ENCODE assay signal across 8 mouse cellular contexts in genomic region chr9:55149499-55150278, GRCm38 (mm10). TPM values are rescaled to one million over a fixed set of nuclear protein-coding genes. Genes with fewer than 3 reads are reported as not detected.
A peak's percentile ranks its signal among the peaks of the same experiment; 100 is the strongest.
DNase-seq lines count a peak whose midpoint lies in the region; ATAC-seq and TF ChIP-seq lines count a peak whose summit lies in the region.

No protein-coding gene starts in this region.

- H3K36me3 ChIP-seq in C2C12 (ENCODE audit: control insufficient read depth, insufficient read depth) = peaks cover 4% of the 10 kb centered on the region
- no peaks in the 10 kb centered on the region for H3K36me3 ChIP-seq in embryonic facial prominence, embryonic 14.5 days (ENCODE audit: control insufficient read depth, insufficient read depth, low read length)
- H3K36me3 ChIP-seq in heart, embryonic 12.5 days = no peaks in the 10 kb centered on the region; the same call in 1 of the 2 replicates
- no peaks in the 10 kb centered on the region for H3K36me3 ChIP-seq in kidney, embryonic 15.5 days
- H3K36me3 ChIP-seq in liver, embryonic 14.5 days (replicated peaks; ENCODE audit: control insufficient read depth, insufficient read depth, low read depth) = no peaks in the 10 kb centered on the region
- no peaks in the 10 kb centered on the region for H3K36me3 ChIP-seq in splenic B cell, adult 2 months (ENCODE audit: control insufficient read depth, insufficient read depth, low read length, poor library complexity, severe bottlenecking)

- peaks cover 38% of the 10 kb centered on the region for H3K79me3 ChIP-seq in C2C12 (ENCODE audit: low read depth)

- peak; percentile 76 for DNase-seq in adrenal gland, postnatal 10 days
- DNase-seq in embryonic facial prominence, embryonic 14.5 days (ENCODE audit: low spot score) = peak; percentile 51
- DNase-seq in liver, embryonic 14.5 days (ENCODE audit: low read depth in 3 of 3, low spot score in 3 of 3) = peak in 2 of 3 experiments; percentile 29 to 31
- peak; percentile 56 for DNase-seq in naive thymus-derived CD4-positive, alpha-beta T cell, adult 2 months (ENCODE audit: low read depth)
- DNase-seq in splenic B cell, adult 2 months (ENCODE audit: low read depth, low spot score) = peak; percentile 61

- H3K4me3 ChIP-seq in C2C12 (ENCODE audit: insufficient read depth, poor library complexity, severe bottlenecking) = peak overlapping the region; percentile 80
- H3K4me3 ChIP-seq in embryonic facial prominence, embryonic 14.5 days (ENCODE audit: low read depth, low read length) = peak overlapping the region; percentile 80
- peak overlapping the region; percentile 86 for H3K4me3 ChIP-seq in heart, embryonic 12.5 days
- peak overlapping the region; percentile 93 for H3K4me3 ChIP-seq in kidney, embryonic 15.5 days (replicated peaks)
- peak overlapping the region; percentile 84 to 98 for H3K4me3 ChIP-seq in liver, embryonic 14.5 days (ENCODE audit: insufficient read depth in 1 of 2, low read depth in 2 of 2, low read length in 2 of 2)

- peaks cover 14% of the 10 kb centered on the region for H3K4me1 ChIP-seq in embryonic facial prominence, embryonic 14.5 days (ENCODE audit: control insufficient read depth, insufficient read depth, low read length)
- peaks cover 23% of the 10 kb centered on the region for H3K4me1 ChIP-seq in heart, embryonic 12.5 days (replicated peaks)
- H3K4me1 ChIP-seq in kidney, embryonic 15.5 days = peaks cover 26% of the 10 kb centered on the region
- H3K4me1 ChIP-seq in liver, embryonic 14.5 days (replicated peaks; ENCODE audit: control insufficient read depth in 2 of 2, insufficient read depth in 2 of 2, low read length in 1 of 2) = peaks cover 11 to 16% of the 10 kb centered on the region in 2 experiments

- H3ac ChIP-seq in C2C12 (ENCODE audit: control insufficient read depth, insufficient read length, low read depth) = peak overlapping the region; percentile 80

- H3K27me3 ChIP-seq in C2C12 (ENCODE audit: control insufficient read depth, insufficient read depth, insufficient read length) = no peaks in the 10 kb centered on the region
- H3K27me3 ChIP-seq in embryonic facial prominence, embryonic 14.5 days (replicated peaks; ENCODE audit: control insufficient read depth, insufficient read depth, low read length) = no peaks in the 10 kb centered on the region
- H3K27me3 ChIP-seq in heart, embryonic 12.5 days (replicated peaks) = no peaks in the 10 kb centered on the region
- peaks cover 4% of the 10 kb centered on the region; the same call in 1 of the 2 replicates for H3K27me3 ChIP-seq in kidney, embryonic 15.5 days
- H3K27me3 ChIP-seq in liver, embryonic 14.5 days (ENCODE audit: control insufficient read depth, insufficient read depth, low read length) = no peaks in the 10 kb centered on the region
- H3K27me3 ChIP-seq in splenic B cell, adult 2 months (ENCODE audit: control insufficient read depth, insufficient read depth, low read length, poor library complexity, severe bottlenecking) = no peaks in the 10 kb centered on the region

- no peak for TF ChIP-seq CTCF in C2C12 (IDR thresholded peaks at IDR 0.05; ENCODE audit: control insufficient read depth, insufficient read depth, insufficient read length)
- TF ChIP-seq CTCF in liver, embryonic 14.5 days (IDR thresholded peaks at IDR 0.05; ENCODE audit: low read depth) = no peak

- 0% methylated on average over 14 of the region's 93 CpGs for WGBS in embryonic facial prominence, embryonic 14.5 days
- under 1% methylated on average over 88 of the region's 93 CpGs for WGBS in heart, embryonic 12.5 days
- WGBS in kidney, embryonic 15.5 days = under 1% methylated on average over 93 of the region's 93 CpGs
- under 1% methylated on average over 78 of the region's 93 CpGs for WGBS in liver, embryonic 14.5 days (ENCODE audit: insufficient replicate concordance)

- no peaks in the 10 kb centered on the region for H3K9me3 ChIP-seq in embryonic facial prominence, embryonic 14.5 days (ENCODE audit: control insufficient read depth, low read length)
- no peaks in the 10 kb centered on the region for H3K9me3 ChIP-seq in heart, embryonic 12.5 days (replicated peaks)
- no peaks in the 10 kb centered on the region for H3K9me3 ChIP-seq in kidney, embryonic 15.5 days (replicated peaks)
- H3K9me3 ChIP-seq in liver, embryonic 14.5 days (ENCODE audit: control insufficient read depth, low read length) = no peaks in the 10 kb centered on the region

- H3K9ac ChIP-seq in embryonic facial prominence, embryonic 14.5 days (ENCODE audit: low read depth, low read length) = peak overlapping the region; percentile 93
- peak overlapping the region; percentile 91 for H3K9ac ChIP-seq in heart, embryonic 12.5 days
- H3K9ac ChIP-seq in kidney, embryonic 15.5 days = peak overlapping the region; percentile 75
- peak overlapping the region; percentile 85 for H3K9ac ChIP-seq in liver, embryonic 14.5 days (replicated peaks)

- TF ChIP-seq EP300 in liver, embryonic 14.5 days (IDR thresholded peaks at IDR 0.05; ENCODE audit: low read depth) = no peak

- H3K79me2 ChIP-seq in C2C12 (ENCODE audit: control insufficient read depth, insufficient read depth) = peaks cover 49% of the 10 kb centered on the region

- peak overlapping the region; percentile 82 for H3K27ac ChIP-seq in embryonic facial prominence, embryonic 14.5 days (replicated peaks; ENCODE audit: low read depth, low read length)
- H3K27ac ChIP-seq in heart, embryonic 12.5 days (ENCODE audit: poor library complexity, severe bottlenecking) = peak overlapping the region; percentile 80
- H3K27ac ChIP-seq in kidney, embryonic 15.5 days = peak overlapping the region; percentile 85
- 0 out of 2 replicates have a peak overlapping the region, but pooled peaks have one; percentile 35 for H3K27ac ChIP-seq in liver, embryonic 14.5 days

- peak; percentile 61 for ATAC-seq in embryonic facial prominence, embryonic 14.5 days (ENCODE audit: low read depth)
- ATAC-seq in heart, embryonic 12.5 days (ENCODE audit: insufficient number of reproducible peaks, low FRiP score) = peak; percentile 79
- peak; percentile 79 for ATAC-seq in kidney, embryonic 15.5 days (replicated peaks; ENCODE audit: low FRiP score)
- peak; percentile 78 for ATAC-seq in liver, embryonic 14.5 days (ENCODE audit: insufficient read depth)

- peak overlapping the region; percentile 82 for H3K4me2 ChIP-seq in embryonic facial prominence, embryonic 14.5 days (ENCODE audit: low read depth, low read length)
- peak overlapping the region; percentile 83 for H3K4me2 ChIP-seq in heart, embryonic 12.5 days
- peak overlapping the region; percentile 81 for H3K4me2 ChIP-seq in kidney, embryonic 15.5 days
- H3K4me2 ChIP-seq in liver, embryonic 14.5 days (ENCODE audit: low read depth) = peak overlapping the region; percentile 73

TF ChIP-seq in C2C12, 6 proteins besides CTCF, POLR2A, EP300 and RAD21:
- TF ChIP-seq MAX (IDR thresholded peaks at IDR 0.05) (no peak), CEBPB (IDR thresholded peaks at IDR 0.05; ENCODE audit: low read depth) (no peak), MYOG (IDR thresholded peaks at IDR 0.05; ENCODE audit: control insufficient read depth, extremely low read depth, insufficient read length) (no peak), FOSL1 (IDR thresholded peaks at IDR 0.05; ENCODE audit: insufficient read depth, low read length, poor library complexity, severe bottlenecking) (no peak), USF1 (IDR thresholded peaks at IDR 0.05; ENCODE audit: low read depth) (no peak), MYOD1 (IDR thresholded peaks at IDR 0.05; ENCODE audit: control insufficient read depth, insufficient read length, low read depth) (no peak)

RNA-seq across cellular contexts. Expression of gene Ube2q2, which starts 1.0 kb away (rescaled TPM):
- polyA plus RNA-seq in C2C12 (2012; fragmentation: generic; extraction: Trizol) = 6.3 TPM
- 10 to 100 TPM; 39.2 to 39.6 TPM for total RNA-seq in adrenal gland, postnatal 10 days (2021)
- 32.0 and 34.1 TPM in 2 replicates for polyA plus RNA-seq in embryonic facial prominence, embryonic 14.5 days (2014; fragmentation: Nextera tagmentation; extraction: Ambion mirVana)
- polyA plus RNA-seq in heart, embryonic 12.5 days (2016; fragmentation: Nextera tagmentation; extraction: Ambion mirVana) = 37.3 and 37.8 TPM in 2 replicates
- polyA plus RNA-seq in kidney, embryonic 15.5 days (2015; fragmentation: Nextera tagmentation; extraction: Ambion mirVana) = 30.2 and 33.7 TPM in 2 replicates
- polyA plus RNA-seq in liver, embryonic 14.5 days (2012; rRNA removed) = 3.6 and 5.3 TPM in 2 replicates
- polyA plus RNA-seq in liver, embryonic 14.5 days (2014; fragmentation: Nextera tagmentation; extraction: Ambion mirVana) = 11.3 and 11.9 TPM in 2 replicates

RNA-seq across cellular contexts. Expression of gene Fbxo22, which starts 59.0 kb away (rescaled TPM):
- 26.5 TPM for polyA plus RNA-seq in C2C12 (2012; fragmentation: generic; extraction: Trizol)
- 10 to 100 TPM; 29.6 to 32.2 TPM for total RNA-seq in adrenal gland, postnatal 10 days (2021)
- 41.9 and 49.6 TPM in 2 replicates for polyA plus RNA-seq in embryonic facial prominence, embryonic 14.5 days (2014; fragmentation: Nextera tagmentation; extraction: Ambion mirVana)
- 67.2 and 70.9 TPM in 2 replicates for polyA plus RNA-seq in heart, embryonic 12.5 days (2016; fragmentation: Nextera tagmentation; extraction: Ambion mirVana)
- 69.5 and 69.6 TPM in 2 replicates for polyA plus RNA-seq in kidney, embryonic 15.5 days (2015; fragmentation: Nextera tagmentation; extraction: Ambion mirVana)
- 6.2 and 8.8 TPM in 2 replicates for polyA plus RNA-seq in liver, embryonic 14.5 days (2012; rRNA removed)
- 15.7 and 16.9 TPM in 2 replicates for polyA plus RNA-seq in liver, embryonic 14.5 days (2014; fragmentation: Nextera tagmentation; extraction: Ambion mirVana)

Comparison
In these comparisons a context has a peak if more than half of its experiments do, and no peak if none do; other contexts are left out.
1. Peak in every context shown above with its lines: DNase-seq, ATAC-seq, H3K4me3 ChIP-seq and H3K27ac ChIP-seq.
2. H3K27ac ChIP-seq: peak in every context shown above with its lines; median percentile 85 in kidney, embryonic 15.5 days; 82 in embryonic facial prominence, embryonic 14.5 days; 80 in heart, embryonic 12.5 days; 35 in liver, embryonic 14.5 days.